Mouse (Mus musculus) midbrain, postnatal 0 days (tissue): ENCODE results near the gene Wdsub1. TPM values are rescaled to one million over a fixed set of nuclear protein-coding genes. Genes with fewer than 3 reads are reported as not detected.

Experiments used
- ATAC-seq: fragments of 200-750 bp; cut with Nextera tagmentation; 2 replicates; pipeline ENCODE4 v1.8.0; 2017; ENCODE audit warnings: moderate number of reproducible peaks, mild to moderate bottlenecking, moderate TSS enrichment, moderate library complexity; ENCODE audit not compliant: low FRiP score
- DNase-seq: peaks from one replicate; pipeline ENCODE4 v3.0.0-alpha.2; 2015; ENCODE audit warnings: low spot score
- H3K27ac ChIP-seq: fragments of 300-500 bp; sonication (generic); 2 replicates; pipeline ENCODE4 v1.5.1; 2014; ENCODE audit warnings: low read depth, mild to moderate bottlenecking, low read length, mixed read lengths
- H3K27me3 ChIP-seq: fragments of 300-500 bp; sonication (generic); 2 replicates; pipeline ENCODE4 v1.6.1; 2014; ENCODE audit warnings: low read length, control low read depth, mixed read lengths; ENCODE audit not compliant: insufficient read depth
- H3K36me3 ChIP-seq: fragments of 300-500 bp; sonication (generic); 2 replicates; pipeline ENCODE4 v1.6.1; 2014; ENCODE audit warnings: low read length, control low read depth, mixed read lengths; ENCODE audit not compliant: insufficient read depth
- H3K4me1 ChIP-seq: fragments of 300-500 bp; sonication (generic); 2 replicates; pipeline ENCODE4 v1.6.1; 2014; ENCODE audit warnings: mild to moderate bottlenecking, control low read depth, antibody characterized with exemption, low read length, mixed read lengths; ENCODE audit not compliant: insufficient read depth
- H3K4me2 ChIP-seq: fragments of 300-500 bp; sonication (generic); 2 replicates; pipeline ENCODE4 v1.6.1; 2014; ENCODE audit warnings: low read depth, mild to moderate bottlenecking, low read length, mixed read lengths; ENCODE audit not compliant: poor library complexity, severe bottlenecking
- H3K4me3 ChIP-seq: fragments of 300-500 bp; sonication (generic); 2 replicates; pipeline ENCODE4 v1.5.1; 2014; ENCODE audit warnings: low read depth, mild to moderate bottlenecking, low read length, moderate library complexity
- H3K9ac ChIP-seq: fragments of 300-500 bp; sonication (generic); replicated peaks from 2 replicates; pipeline ENCODE4 v1.6.1; 2014; ENCODE audit warnings: mild to moderate bottlenecking, low read length, moderate library complexity, mixed read lengths; ENCODE audit not compliant: poor library complexity, severe bottlenecking
- H3K9me3 ChIP-seq: fragments of 300-500 bp; sonication (generic); 2 replicates; pipeline ENCODE4 v1.6.1; 2016; ENCODE audit warnings: low read length, control low read depth
- CTCF ChIP-seq: IDR thresholded peaks from 2 replicates; pipeline ENCODE4 v1.5.1; 2016; ENCODE audit warnings: antibody characterized with exemption, mild to moderate bottlenecking
- WGBS: fragments of 180-500 bp; shearing (Covaris S2); extraction: QIAGEN DNeasy Blood & Tissue Kit; methylation state at CpG from one replicate; pipeline ENCODE4 v1.1.7; 2014; 5-methylcytosine and 5-hydroxymethylcytosine counted together
- polyA plus RNA-seq: library from polyadenylated mRNA; unstranded; fragments of >200 nt; fragmentation: Nextera tagmentation; extraction: Ambion mirVana; gene quantifications from 2 replicates; pipeline ENCODE4 v1.2.1, GENCODE M21; 2015
- total RNA-seq: library from RNA; depleted of rRNA; stranded (reverse); fragments of >200 nt; gene quantifications from 2 replicates; pipeline ENCODE4 v1.2.3, GENCODE M21; 2014

The Wdsub1 gene
- total and polyA plus RNA-seq, 2 experiments from 2014 or later, result 23.6 to 67.0 TPM

DNA sequence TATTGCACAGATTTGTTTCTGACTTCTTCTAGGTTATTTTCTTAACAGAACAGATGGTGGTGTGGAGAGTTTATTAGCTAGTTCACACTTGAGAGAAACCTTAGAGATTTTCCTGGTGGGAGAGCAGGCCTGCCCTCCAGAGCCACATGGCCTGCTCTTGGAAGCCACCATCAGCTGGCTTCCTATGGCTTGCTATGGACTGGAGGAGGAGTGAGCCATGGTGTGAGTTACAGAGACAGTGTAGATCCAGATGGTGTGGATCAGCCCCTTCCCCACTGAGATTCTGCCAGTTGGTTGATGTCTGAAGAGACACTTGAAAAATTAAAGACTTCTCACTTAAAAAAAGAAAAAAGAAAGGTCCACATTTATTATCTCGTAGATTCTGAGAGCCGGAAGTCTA is 61.3 kb downstream of the Wdsub1 start:
- H3K4me3 ChIP-seq, result no peak overlapping the region
- no peaks in the 10 kb centered on the region for H3K9me3 ChIP-seq
- DNase-seq (no peak), ATAC-seq (no peak)
- no peak for TF ChIP-seq CTCF
- no peak overlapping the region for H3K4me2 ChIP-seq
- H3K27ac ChIP-seq, result no peak overlapping the region
- no peaks in the 10 kb centered on the region for H3K36me3 ChIP-seq
- H3K27me3 ChIP-seq, result no peaks in the 10 kb centered on the region
- no peaks in the 10 kb centered on the region for H3K4me1 ChIP-seq
- WGBS, result 83% methylated on average over 2 of the region's 2 CpGs
- H3K9ac ChIP-seq, result no peak overlapping the region

DNA sequence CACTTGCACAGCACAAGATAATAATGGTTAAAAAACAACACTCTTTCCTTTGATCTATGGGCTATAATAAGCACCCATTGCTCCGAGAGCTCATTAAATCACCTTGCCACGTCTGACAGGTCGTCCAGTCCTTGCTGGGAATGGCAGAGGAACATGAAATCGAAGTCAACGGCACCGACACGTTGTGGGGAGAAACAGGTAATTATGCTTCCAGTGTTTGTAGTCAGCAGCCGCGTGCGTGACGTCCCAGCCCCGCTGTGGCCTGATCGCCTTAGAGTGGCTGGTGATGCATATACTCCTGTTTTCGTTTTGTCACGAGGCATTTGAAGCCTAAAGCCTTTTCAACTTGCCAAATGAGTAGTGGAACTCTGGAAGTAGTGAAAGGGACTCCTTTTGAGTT is 62.3 kb downstream of the Wdsub1 start:
- ATAC-seq (no peak), DNase-seq (no peak)
- H3K9me3 ChIP-seq, result no peaks in the 10 kb centered on the region
- no peak for TF ChIP-seq CTCF
- 64% methylated on average over 15 of the region's 15 CpGs for WGBS
- no peak overlapping the region for H3K9ac ChIP-seq
- no peaks in the 10 kb centered on the region for H3K4me1 ChIP-seq
- H3K4me3 ChIP-seq, result no peak overlapping the region
- H3K27me3 ChIP-seq, result no peaks in the 10 kb centered on the region
- H3K27ac ChIP-seq, result peak overlapping the region; percentile 57; the same call in 1 of the 2 replicates
- no peak overlapping the region for H3K4me2 ChIP-seq
- H3K36me3 ChIP-seq, result no peaks in the 10 kb centered on the region

DNA sequence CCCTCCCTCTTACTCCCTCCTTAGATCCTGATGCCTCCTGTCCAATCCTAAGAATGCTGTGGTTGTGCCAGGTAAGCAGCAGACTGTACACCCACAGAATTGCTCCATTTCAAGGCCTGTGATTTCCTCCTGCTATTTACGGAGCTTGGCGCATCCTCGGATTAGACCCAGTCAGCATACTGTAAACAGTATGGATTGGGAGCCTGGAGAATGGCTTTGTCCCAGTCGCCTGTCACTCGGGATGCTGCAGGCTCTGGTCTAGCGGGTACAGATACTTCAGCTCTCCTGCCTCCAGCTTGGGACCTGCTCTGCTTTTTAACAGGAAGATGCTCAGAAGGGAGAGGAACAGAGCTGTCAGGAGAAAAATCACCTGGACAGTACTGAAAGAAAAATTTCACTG is 63.0 kb downstream of the Wdsub1 start:
- Histone ChIP-seq H3K36me3 (no peaks in the 10 kb centered on the region), H3K9ac (no peak overlapping the region), H3K27ac (peak overlapping the region; percentile 60; the same call in 1 of the 2 replicates), H3K27me3 (no peaks in the 10 kb centered on the region), H3K4me2 (no peak overlapping the region), H3K4me1 (no peaks in the 10 kb centered on the region), H3K4me3 (no peak overlapping the region), H3K9me3 (no peaks in the 10 kb centered on the region)
- no peak for TF ChIP-seq CTCF
- ATAC-seq (0 out of 2 replicates have a peak, but pooled peaks have one; percentile 38), DNase-seq (no peak)
- WGBS, result 47% methylated on average over 6 of the region's 6 CpGs

DNA sequence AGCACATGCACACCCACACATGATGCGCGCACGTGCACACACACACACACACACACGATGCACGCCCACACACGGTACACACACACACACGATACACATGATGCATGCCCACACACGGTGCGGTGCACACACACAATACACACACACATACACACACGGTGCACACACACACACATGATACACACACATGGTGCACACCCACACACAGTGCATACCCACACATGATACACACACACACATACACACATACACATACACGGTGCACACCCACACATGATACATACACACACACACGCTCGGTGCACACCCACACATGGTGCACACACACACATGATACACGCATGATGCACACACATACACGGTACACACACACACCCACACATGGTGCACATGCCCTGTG is 63.7 kb downstream of the Wdsub1 start:
- DNase-seq (no peak), ATAC-seq (no peak)
- Histone ChIP-seq H3K27me3 (no peaks in the 10 kb centered on the region), H3K27ac (peak overlapping the region; percentile 60; the same call in 1 of the 2 replicates), H3K4me3 (no peak overlapping the region), H3K4me2 (no peak overlapping the region), H3K9me3 (no peaks in the 10 kb centered on the region), H3K36me3 (no peaks in the 10 kb centered on the region), H3K9ac (no peak overlapping the region), H3K4me1 (no peaks in the 10 kb centered on the region)
- TF ChIP-seq CTCF, result no peak
- 98% methylated on average over 15 of the region's 15 CpGs for WGBS

DNA sequence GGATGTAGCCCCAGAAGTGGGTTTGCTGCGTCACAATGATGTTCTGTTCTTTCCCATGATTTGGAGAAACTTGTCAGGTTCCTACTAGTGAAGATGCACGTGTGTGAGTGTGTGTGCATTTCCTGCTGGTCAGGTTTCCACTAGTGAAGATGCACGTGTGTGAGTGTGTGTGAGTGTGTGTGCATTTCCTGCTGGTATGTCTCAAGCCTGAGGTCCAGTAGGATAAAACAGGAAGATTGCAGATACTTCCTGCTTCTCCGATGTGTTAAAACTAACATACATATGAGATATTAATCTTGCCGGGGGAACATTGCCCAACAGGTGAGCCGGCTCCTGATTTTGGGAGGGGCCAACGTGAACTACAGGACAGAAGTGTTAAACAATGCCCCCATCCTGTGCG is 67.4 kb downstream of the Wdsub1 start:
- H3K9me3 ChIP-seq, result no peaks in the 10 kb centered on the region
- WGBS, result 92% methylated on average over 8 of the region's 8 CpGs
- no peak for DNase-seq
- ATAC-seq, result no peak
- H3K27me3 ChIP-seq, result no peaks in the 10 kb centered on the region
- no peaks in the 10 kb centered on the region for H3K4me1 ChIP-seq
- H3K4me3 ChIP-seq, result no peak overlapping the region
- no peak overlapping the region for H3K4me2 ChIP-seq
- no peak for TF ChIP-seq CTCF
- no peak overlapping the region for H3K27ac ChIP-seq
- no peaks in the 10 kb centered on the region for H3K36me3 ChIP-seq
- H3K9ac ChIP-seq, result no peak overlapping the region

DNA sequence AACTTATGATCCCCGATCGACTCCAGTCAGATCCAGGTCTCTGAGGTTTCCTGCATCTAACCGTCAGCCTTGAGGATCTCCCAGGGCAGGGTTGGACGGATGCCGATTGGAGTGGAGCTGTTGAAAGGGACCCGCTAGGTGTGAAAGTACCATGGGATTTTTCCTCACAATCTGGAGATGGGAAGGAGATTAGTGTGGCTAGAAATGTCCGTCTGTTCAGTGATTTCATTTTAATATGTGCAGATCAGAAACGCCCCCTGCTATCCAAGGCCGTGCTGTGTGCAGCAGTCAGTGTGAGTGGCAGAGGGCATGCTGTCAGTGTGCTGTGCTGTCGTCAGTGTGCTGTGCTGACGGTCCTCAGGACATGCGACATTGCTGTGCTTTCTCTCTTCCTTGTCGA is 68.9 kb downstream of the Wdsub1 start:
- DNase-seq (peak; percentile 68), ATAC-seq (no peak)
- Histone ChIP-seq H3K9ac (no peak overlapping the region), H3K9me3 (no peaks in the 10 kb centered on the region), H3K4me1 (no peaks in the 10 kb centered on the region), H3K4me3 (no peak overlapping the region), H3K4me2 (no peak overlapping the region), H3K27me3 (no peaks in the 10 kb centered on the region), H3K36me3 (no peaks in the 10 kb centered on the region; the same call in 1 of the 2 replicates), H3K27ac (no peak overlapping the region)
- no peak for TF ChIP-seq CTCF
- 57% methylated on average over 13 of the region's 13 CpGs for WGBS
